Mouse (Mus musculus): ENCODE data around the gene Uvrag. TPM values are rescaled to one million over a fixed set of nuclear protein-coding genes. Genes with fewer than 3 reads are reported as not detected.

Gene Uvrag
- polyA plus RNA-seq, 1 experiment from 2014 or later, result 13.1 TPM

GRCm38 (mm10) chr7:99126057-99126456 is 14.9 kb downstream of the Uvrag start:
- Histone ChIP-seq H3K9ac (ENCODE audit: low read depth, low read length) (no peak overlapping the region), H3K36me3 (ENCODE audit: control insufficient read depth, insufficient read depth, low read length) (no peaks in the 10 kb centered on the region), H3K4me3 (ENCODE audit: low read depth, low read length) (no peak overlapping the region), H3K27ac (ENCODE audit: low read depth, low read length) (no peak overlapping the region), H3K9me3 (ENCODE audit: control insufficient read depth, low read length) (no peaks in the 10 kb centered on the region), H3K4me1 (replicated peaks; ENCODE audit: control insufficient read depth, insufficient read depth, low read length) (peaks cover 2% of the 10 kb centered on the region; the same call in 1 of the 2 replicates), H3K27me3 (ENCODE audit: control insufficient read depth, insufficient read depth, low read length) (no peaks in the 10 kb centered on the region), H3K4me2 (replicated peaks; ENCODE audit: low read depth, low read length) (no peak overlapping the region)
- ATAC-seq (ENCODE audit: low FRiP score) (no peak), DNase-seq (ENCODE audit: low spot score) (no peak)
- WGBS, result 94% methylated on average over 8 of the region's 8 CpGs

DNA sequence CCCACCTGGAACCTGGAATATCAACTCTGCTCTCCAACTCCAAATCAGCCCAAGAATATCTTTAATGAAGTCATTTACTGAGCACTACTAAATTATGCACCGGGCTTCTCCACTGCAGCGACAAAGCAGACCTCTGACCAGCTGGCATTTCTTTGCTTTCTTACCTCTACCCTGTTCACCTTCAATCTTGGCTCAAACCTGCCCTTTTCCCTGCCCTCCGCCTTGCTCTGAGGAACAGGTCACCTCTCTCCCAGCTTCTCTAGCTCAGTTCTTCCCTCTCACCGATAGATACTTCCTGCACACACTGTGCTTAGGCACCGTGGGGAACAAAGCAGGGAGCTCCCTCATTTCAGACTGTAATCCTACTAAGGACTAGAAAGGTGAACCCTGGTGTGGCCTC is 18.3 kb downstream of the Uvrag start:
- H3K9me3 ChIP-seq (ENCODE audit: control insufficient read depth, low read length), result no peaks in the 10 kb centered on the region
- H3K9ac ChIP-seq (ENCODE audit: low read depth, low read length), result no peak overlapping the region
- H3K4me1 ChIP-seq (replicated peaks; ENCODE audit: control insufficient read depth, insufficient read depth, low read length), result peaks cover 2% of the 10 kb centered on the region; the same call in 1 of the 2 replicates
- ATAC-seq (ENCODE audit: low FRiP score) (no peak), DNase-seq (ENCODE audit: low spot score) (no peak)
- no peak overlapping the region for H3K4me2 ChIP-seq (replicated peaks; ENCODE audit: low read depth, low read length)
- no peaks in the 10 kb centered on the region for H3K36me3 ChIP-seq (ENCODE audit: control insufficient read depth, insufficient read depth, low read length)
- H3K27ac ChIP-seq (ENCODE audit: low read depth, low read length), result no peak overlapping the region
- no peaks in the 10 kb centered on the region for H3K27me3 ChIP-seq (ENCODE audit: control insufficient read depth, insufficient read depth, low read length)
- 80% methylated on average over 5 of the region's 5 CpGs for WGBS
- H3K4me3 ChIP-seq (ENCODE audit: low read depth, low read length), result no peak overlapping the region

GRCm38 (mm10) chr7:99120865-99121521 is 19.9 kb downstream of the Uvrag start:
- Histone ChIP-seq H3K4me1 (replicated peaks; ENCODE audit: control insufficient read depth, insufficient read depth, low read length) (no peaks in the 10 kb centered on the region), H3K27ac (ENCODE audit: low read depth, low read length) (no peak overlapping the region), H3K9me3 (ENCODE audit: control insufficient read depth, low read length) (no peaks in the 10 kb centered on the region), H3K4me3 (ENCODE audit: low read depth, low read length) (no peak overlapping the region), H3K9ac (ENCODE audit: low read depth, low read length) (no peak overlapping the region), H3K36me3 (ENCODE audit: control insufficient read depth, insufficient read depth, low read length) (no peaks in the 10 kb centered on the region), H3K4me2 (replicated peaks; ENCODE audit: low read depth, low read length) (no peak overlapping the region), H3K27me3 (ENCODE audit: control insufficient read depth, insufficient read depth, low read length) (no peaks in the 10 kb centered on the region)
- 93% methylated on average over 5 of the region's 5 CpGs for WGBS
- DNase-seq (ENCODE audit: low spot score) (no peak), ATAC-seq (ENCODE audit: low FRiP score) (no peak)

GRCm38 (mm10) chr7:99120082-99120481 is 20.9 kb downstream of the Uvrag start:
- Histone ChIP-seq H3K4me1 (replicated peaks; ENCODE audit: control insufficient read depth, insufficient read depth, low read length) (no peaks in the 10 kb centered on the region), H3K27me3 (ENCODE audit: control insufficient read depth, insufficient read depth, low read length) (no peaks in the 10 kb centered on the region), H3K36me3 (ENCODE audit: control insufficient read depth, insufficient read depth, low read length) (no peaks in the 10 kb centered on the region), H3K4me2 (replicated peaks; ENCODE audit: low read depth, low read length) (no peak overlapping the region), H3K27ac (ENCODE audit: low read depth, low read length) (no peak overlapping the region), H3K9ac (ENCODE audit: low read depth, low read length) (no peak overlapping the region), H3K9me3 (ENCODE audit: control insufficient read depth, low read length) (no peaks in the 10 kb centered on the region), H3K4me3 (ENCODE audit: low read depth, low read length) (no peak overlapping the region)
- WGBS, result 81% methylated on average over 4 of the region's 4 CpGs
- DNase-seq (ENCODE audit: low spot score), result no peak
- ATAC-seq (ENCODE audit: low FRiP score), result no peak

DNA sequence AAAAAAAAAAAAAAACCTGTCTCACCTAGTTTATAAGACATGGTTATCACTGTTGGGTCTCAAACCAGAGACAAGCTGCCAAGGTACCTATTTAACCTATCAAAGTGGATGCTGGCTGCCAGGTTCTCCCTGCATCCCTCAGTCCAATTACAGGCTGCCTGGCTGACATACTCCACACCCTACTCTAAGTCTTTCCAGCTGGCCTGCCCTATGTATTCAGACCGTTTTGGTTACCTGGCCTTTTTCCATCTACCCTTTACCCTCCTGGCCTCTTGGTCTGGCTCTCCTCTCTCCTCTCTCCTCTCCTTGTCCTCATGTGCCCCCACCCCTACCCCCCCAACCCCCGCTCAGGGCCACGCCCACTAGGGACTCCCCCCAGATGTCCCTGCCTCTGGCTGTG is 24.2 kb downstream of the Uvrag start:
- H3K4me1 ChIP-seq (replicated peaks; ENCODE audit: control insufficient read depth, insufficient read depth, low read length), result no peaks in the 10 kb centered on the region
- no peak for DNase-seq (ENCODE audit: low spot score)
- no peaks in the 10 kb centered on the region for H3K9me3 ChIP-seq (ENCODE audit: control insufficient read depth, low read length)
- H3K4me3 ChIP-seq (ENCODE audit: low read depth, low read length), result no peak overlapping the region
- H3K36me3 ChIP-seq (ENCODE audit: control insufficient read depth, insufficient read depth, low read length), result no peaks in the 10 kb centered on the region
- no peak overlapping the region for H3K27ac ChIP-seq (ENCODE audit: low read depth, low read length)
- H3K4me2 ChIP-seq (replicated peaks; ENCODE audit: low read depth, low read length), result no peak overlapping the region
- no peaks in the 10 kb centered on the region for H3K27me3 ChIP-seq (ENCODE audit: control insufficient read depth, insufficient read depth, low read length)
- H3K9ac ChIP-seq (ENCODE audit: low read depth, low read length), result no peak overlapping the region
- ATAC-seq (ENCODE audit: low FRiP score), result no peak
- WGBS, result 84% methylated on average over 3 of the region's 3 CpGs

DNA sequence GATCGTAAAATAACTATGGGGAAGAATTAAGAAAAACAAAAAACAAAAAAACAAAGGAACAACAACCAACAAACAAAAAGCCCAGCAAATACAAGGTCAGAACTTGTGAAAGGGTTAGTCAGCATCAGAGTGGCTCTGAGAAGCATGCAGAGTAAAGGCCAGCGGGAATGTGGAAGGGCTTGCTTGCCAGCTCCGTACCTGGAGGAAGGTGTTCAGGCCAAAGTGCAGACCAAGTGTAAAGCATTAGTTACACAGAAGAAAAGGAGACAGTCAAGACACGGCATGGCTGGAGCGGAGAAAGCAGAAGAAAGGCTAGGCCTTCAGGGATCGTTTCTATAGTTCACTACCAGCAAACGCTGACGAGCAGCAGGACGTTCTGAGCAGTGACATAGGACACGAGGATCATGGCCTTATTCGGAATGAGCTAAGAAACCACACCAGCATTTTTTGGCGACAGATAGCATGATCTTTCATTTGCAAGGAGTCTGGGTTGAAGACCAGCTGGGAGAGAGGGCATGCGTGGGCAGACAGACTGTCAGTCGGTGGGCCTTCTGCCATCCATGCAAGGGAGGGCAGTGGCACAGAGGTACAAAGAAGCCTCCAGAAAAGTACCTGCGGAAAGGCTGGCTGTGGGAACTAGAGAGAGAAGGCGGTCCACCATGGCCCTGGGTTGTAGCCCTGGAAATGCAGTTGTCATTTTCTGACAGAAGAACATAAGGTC is 26.8 kb downstream of the Uvrag start:
- Histone ChIP-seq H3K27ac (ENCODE audit: low read depth, low read length) (no peak overlapping the region), H3K36me3 (ENCODE audit: control insufficient read depth, insufficient read depth, low read length) (no peaks in the 10 kb centered on the region), H3K9ac (ENCODE audit: low read depth, low read length) (no peak overlapping the region), H3K27me3 (ENCODE audit: control insufficient read depth, insufficient read depth, low read length) (no peaks in the 10 kb centered on the region), H3K4me2 (replicated peaks; ENCODE audit: low read depth, low read length) (no peak overlapping the region), H3K9me3 (ENCODE audit: control insufficient read depth, low read length) (no peaks in the 10 kb centered on the region), H3K4me1 (replicated peaks; ENCODE audit: control insufficient read depth, insufficient read depth, low read length) (no peaks in the 10 kb centered on the region), H3K4me3 (ENCODE audit: low read depth, low read length) (no peak overlapping the region)
- WGBS, result 93% methylated on average over 16 of the region's 16 CpGs
- DNase-seq (ENCODE audit: low spot score) (no peak), ATAC-seq (ENCODE audit: low FRiP score) (no peak)

- DNase-seq (ENCODE audit: low spot score), result peak; percentile 79
- Histone ChIP-seq H3K27ac (ENCODE audit: low read depth, low read length) (no peak overlapping the region), H3K9me3 (ENCODE audit: control insufficient read depth, low read length) (no peaks in the 10 kb centered on the region), H3K36me3 (ENCODE audit: control insufficient read depth, insufficient read depth, low read length) (no peaks in the 10 kb centered on the region), H3K4me3 (ENCODE audit: low read depth, low read length) (no peak overlapping the region), H3K27me3 (ENCODE audit: control insufficient read depth, insufficient read depth, low read length) (no peaks in the 10 kb centered on the region), H3K9ac (ENCODE audit: low read depth, low read length) (no peak overlapping the region), H3K4me2 (replicated peaks; ENCODE audit: low read depth, low read length) (no peak overlapping the region), H3K4me1 (replicated peaks; ENCODE audit: control insufficient read depth, insufficient read depth, low read length) (peaks cover 2% of the 10 kb centered on the region; the same call in 1 of the 2 replicates)
- WGBS, result 60% methylated on average over 3 of the region's 3 CpGs
- no peak for ATAC-seq (ENCODE audit: low FRiP score)
Measured at GRCm38 (mm10) chr7:99107566-99107965, 33.4 kb downstream of the Uvrag start.

DNA sequence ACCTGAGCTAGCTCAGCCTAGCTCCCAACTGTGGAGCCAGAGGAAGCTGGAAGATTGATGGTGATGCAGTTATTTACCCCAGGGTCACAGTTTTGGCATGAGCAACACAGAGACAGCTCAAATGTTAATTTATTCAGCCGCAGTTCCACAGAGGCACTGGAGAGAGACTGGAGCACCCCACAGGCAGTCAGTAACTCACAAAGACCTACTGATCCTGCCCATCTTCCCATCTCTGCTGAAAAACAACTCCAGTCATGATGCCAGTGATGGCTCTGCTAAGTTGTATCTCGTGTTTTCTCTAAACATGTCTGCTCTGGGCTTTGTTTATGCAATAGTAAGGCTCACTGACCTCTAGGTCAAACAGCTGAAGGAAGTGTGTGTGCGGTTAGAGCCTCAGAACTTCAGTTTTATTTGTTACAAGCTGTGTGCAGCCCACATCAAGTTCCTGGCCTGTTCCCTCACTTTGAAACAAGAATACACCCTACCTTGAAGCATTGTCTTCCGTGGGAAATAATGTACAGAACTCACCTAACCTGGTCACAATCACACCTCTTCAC is 34.1 kb downstream of the Uvrag start:
- H3K4me2 ChIP-seq (replicated peaks; ENCODE audit: low read depth, low read length), result no peak overlapping the region
- H3K9me3 ChIP-seq (ENCODE audit: control insufficient read depth, low read length), result no peaks in the 10 kb centered on the region
- H3K27me3 ChIP-seq (ENCODE audit: control insufficient read depth, insufficient read depth, low read length), result no peaks in the 10 kb centered on the region
- H3K4me3 ChIP-seq (ENCODE audit: low read depth, low read length), result no peak overlapping the region
- no peak overlapping the region for H3K9ac ChIP-seq (ENCODE audit: low read depth, low read length)
- H3K36me3 ChIP-seq (ENCODE audit: control insufficient read depth, insufficient read depth, low read length), result no peaks in the 10 kb centered on the region
- H3K4me1 ChIP-seq (replicated peaks; ENCODE audit: control insufficient read depth, insufficient read depth, low read length), result peaks cover 4% of the 10 kb centered on the region; the same call in 1 of the 2 replicates
- ATAC-seq (ENCODE audit: low FRiP score) (no peak), DNase-seq (ENCODE audit: low spot score) (no peak)
- WGBS, result 45% methylated on average over 4 of the region's 4 CpGs
- H3K27ac ChIP-seq (ENCODE audit: low read depth, low read length), result no peak overlapping the region

Data from hindbrain, embryonic 11.5 days (tissue).